Mouse (Mus musculus): ENCODE results near the gene E130218I03Rik.
"Not testable (repeated sequence)": the region's sequence is repeated elsewhere in the genome, so short reads cannot be mapped to it uniquely, and the experiment has no call there.

Gene E130218I03Rik

DNA sequence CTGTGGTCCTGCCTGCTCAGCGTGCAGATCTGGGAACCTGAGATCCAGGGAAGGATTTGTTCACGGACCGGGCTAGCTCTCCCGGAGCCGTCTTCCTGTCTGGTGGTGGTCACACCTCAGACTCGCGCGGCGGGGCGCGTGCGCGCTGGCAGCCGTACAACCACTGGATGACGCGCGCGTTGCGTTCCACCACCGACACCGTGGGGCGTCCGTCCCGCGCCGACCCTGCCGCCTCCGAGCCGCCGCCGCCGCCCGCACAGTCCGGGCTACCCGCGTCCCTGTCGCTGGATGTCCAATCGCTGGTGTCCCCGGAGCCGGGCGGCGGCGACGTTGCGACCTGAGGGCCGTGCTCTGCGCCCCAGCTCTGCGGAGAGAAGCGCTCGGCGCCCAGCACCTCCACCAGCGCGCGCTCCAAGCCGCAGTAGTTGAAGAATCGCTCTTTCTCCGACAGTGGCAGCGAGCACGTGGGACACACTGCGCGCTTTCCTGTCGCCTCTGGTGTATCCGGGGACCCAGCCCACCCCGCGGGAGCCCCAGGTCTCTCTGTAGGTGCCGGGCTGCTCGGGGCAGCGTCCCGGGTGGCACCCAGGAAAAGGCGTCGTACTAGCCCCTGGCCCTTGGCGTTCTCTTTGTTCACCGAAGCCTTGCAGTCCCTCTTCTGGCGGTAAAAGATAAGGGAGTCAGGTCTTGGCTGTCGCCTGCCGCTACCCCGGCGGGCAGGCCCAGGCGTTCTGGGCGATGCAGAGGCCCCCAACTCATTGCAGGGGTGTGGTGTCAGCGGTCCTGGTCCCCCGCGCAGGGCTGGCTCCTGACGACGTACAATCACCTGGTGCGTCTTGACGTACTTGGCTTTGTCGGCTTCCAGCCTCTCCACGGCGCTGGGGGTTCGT is 8.0 kb downstream of the E130218I03Rik start:
- in situ Hi-C loops (cut with MboI, MseI) = loop anchor here in 1 of 2 experiments (10.0 kb wide), 1 partner anchor 463 kb away; no protein-coding TSS in a partner anchor

GRCm38 (mm10) chr4:134252131-134252910 is 8.9 kb downstream of the E130218I03Rik start:
- in situ Hi-C loops (cut with MboI, MseI) = loop anchor here in 1 of 2 experiments (10.0 kb wide), 1 partner anchor 462 kb away; no protein-coding TSS in a partner anchor

DNA sequence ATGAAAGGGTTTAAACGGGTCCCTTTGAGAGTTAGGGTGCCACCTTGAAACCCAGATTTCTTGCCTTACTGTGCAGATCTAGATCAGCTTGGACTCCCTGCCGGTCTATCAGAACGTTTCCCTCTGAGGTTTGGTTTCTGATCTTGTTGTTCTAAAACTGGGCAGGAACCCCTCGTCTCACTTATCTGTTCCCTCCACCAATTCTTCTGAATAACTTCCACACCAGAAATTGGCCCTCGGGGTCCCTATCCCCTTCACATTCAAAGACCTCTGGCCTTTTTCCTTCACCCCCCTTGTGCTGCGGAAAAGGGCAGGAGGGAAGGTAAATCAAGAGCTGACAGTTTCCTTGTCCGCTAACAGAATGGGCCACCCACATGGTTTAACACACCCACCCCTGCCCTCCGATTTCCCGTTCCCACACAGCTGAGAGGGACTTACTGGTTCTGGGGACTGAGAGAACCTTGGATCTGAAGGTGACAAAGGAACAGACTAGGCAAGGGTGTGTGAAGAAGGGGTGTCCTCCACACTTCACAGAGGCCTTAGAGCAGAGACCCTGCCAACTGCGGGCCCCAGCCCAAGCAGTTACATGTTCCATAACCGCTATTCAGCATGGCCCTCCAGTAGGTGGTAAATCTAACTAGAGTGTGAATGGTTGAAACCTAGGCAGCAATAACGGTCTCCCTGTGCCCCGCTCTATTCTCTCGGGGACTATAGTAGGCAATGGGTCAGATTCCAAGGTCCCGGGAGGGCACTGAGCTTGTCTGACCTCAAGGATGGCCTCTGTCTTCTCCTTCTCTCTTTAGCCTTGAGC is 9.7 kb downstream of the E130218I03Rik start:
- in situ Hi-C loops (cut with MboI, MseI) = loop anchor here in 1 of 2 experiments (10.0 kb wide), 1 partner anchor 462 kb away; no protein-coding TSS in a partner anchor

GRCm38 (mm10) chr4:134253722-134254324 is 10.4 kb downstream of the E130218I03Rik start, which contains the start of gene Grrp1:
TSS of gene Grrp1 (minus strand) at chr4:134254106.
- in situ Hi-C loops (cut with MboI, MseI) = loop anchor here in 1 of 2 experiments (10.0 kb wide), 1 partner anchor 461 kb away; no protein-coding TSS in a partner anchor

DNA sequence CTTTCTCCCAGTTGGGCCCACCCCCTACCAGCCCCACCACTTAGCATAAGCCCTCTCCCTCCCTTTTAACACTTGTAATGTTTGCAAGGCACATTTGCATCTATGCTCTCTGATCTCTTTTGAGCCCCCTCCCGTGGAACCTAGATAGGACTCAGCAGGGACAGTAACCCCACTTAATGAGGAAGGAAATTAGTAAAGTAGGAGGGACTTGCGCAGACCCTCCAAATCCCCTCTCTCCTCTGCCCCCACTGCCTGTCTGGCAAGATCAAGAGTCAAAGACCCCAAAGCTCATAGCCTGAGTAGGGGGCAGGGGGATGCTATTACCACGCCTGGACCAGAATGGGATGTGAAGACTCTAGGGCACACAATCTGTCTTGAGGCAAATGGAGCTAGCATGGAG is 11.4 kb downstream of the E130218I03Rik start:
- in situ Hi-C loops (cut with MboI, MseI) = loop anchor here in 1 of 2 experiments (10.0 kb wide), 1 partner anchor 460 kb away; no protein-coding TSS in a partner anchor

- in situ Hi-C loops (cut with MboI, MseI) = loop anchor here in 1 of 2 experiments (10.0 kb wide), 1 partner anchor 459 kb away; no protein-coding TSS in a partner anchor
These were observed 12.4 kb downstream of the E130218I03Rik start for GRCm38 (mm10) chr4:134255854-134256253.

DNA sequence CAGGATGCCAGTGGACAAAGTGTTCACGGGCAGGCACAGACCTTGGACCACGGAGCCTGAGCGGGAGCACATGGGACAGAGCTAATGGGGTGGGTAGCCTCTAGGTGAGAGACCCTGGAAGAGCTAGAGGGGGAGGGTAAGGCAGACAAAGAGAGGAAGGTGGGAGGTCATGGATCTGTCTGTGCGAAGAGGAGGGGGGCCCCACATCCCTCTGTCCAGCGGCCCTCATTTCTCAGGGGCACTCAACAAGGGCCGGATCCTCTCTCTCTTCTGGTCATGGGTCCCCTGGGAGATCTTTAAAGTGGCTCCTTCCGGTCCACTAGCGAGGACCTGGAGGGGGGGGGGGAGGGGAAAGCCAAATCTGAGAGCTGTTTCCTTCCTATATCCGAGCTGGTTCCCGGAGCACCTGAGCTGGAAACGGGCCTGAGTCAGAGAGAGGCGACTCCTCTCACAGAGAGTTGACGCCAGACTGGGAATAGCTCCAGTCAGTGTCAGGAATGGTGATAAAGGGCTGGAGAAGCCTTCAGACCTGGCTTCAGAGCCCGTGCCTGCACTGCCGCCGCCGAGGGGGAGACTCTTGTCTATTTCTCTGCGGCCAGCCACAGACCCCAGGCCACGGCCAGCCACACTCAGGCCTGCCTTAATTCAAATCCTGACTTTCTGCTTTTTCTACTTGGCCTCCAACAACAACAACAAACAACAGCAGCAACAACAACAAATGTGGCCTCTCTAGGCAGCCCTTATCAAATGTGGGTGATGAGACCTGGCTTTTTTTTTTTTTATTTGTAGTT is 13.1 kb downstream of the E130218I03Rik start:
- in situ Hi-C loops (cut with MboI, MseI) = loop anchor here in 1 of 2 experiments (10.0 kb wide), 1 partner anchor 458 kb away; no protein-coding TSS in a partner anchor

DNA sequence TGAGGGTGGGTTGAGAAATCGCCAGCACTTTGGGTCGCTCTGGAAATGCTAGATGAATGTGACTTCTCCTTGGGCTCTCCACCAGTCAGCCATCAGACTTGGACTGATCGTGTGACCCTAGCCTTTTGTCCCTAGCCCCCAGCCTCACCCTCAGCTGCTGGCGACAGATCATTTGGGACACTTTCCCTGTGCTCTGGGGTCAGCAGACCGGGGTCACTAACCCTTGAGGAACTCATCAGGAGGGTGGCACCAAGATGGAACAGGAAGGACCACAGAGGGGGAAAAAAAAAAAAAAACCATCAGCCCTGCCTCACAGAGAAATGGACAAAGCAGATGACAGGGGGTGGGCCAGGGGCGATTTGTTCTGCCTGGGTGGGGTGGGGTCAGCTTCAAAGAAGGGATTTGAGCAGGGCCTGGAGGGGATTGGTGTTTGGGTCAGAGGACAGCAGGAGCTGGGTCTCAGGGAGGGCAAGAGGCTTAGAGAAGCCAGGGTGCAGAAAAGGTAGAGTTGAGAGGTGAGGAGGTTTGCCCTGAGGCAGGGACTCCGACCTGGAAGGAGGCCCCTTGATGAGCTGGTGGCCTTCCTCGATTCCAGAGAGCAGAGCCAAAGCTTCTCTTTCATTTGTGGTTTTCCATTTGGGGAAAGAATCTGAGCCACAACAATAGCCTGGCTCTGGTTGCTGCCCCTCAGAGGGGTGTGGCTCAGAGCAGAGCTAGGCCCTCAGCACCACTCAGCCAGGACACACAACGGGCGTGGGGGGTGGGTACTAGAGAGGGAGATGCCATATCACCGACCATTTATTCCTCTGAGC is 13.9 kb downstream of the E130218I03Rik start:
- in situ Hi-C loops (cut with MboI, MseI) = loop anchor here in 1 of 2 experiments (10.0 kb wide), 1 partner anchor 457 kb away; no protein-coding TSS in a partner anchor

DNA sequence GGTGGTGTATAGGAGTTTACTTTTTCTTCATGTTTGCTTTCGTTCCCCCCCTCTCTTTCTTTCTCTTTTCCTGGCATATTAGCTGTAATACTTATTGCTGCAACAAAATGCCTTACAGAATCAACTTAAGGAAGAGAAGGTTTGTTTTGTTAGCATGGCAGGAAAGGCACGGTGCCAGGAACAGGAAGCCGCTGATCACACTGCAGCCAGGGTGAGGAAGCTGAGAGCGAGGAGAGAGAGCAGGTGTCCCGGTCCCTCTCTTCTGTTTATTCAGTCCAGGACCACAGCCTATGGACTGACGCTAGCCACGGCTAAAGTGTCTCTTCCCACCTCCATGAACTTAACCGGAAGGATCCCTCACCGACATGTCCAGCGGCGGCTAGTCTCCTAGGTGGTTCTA is 14.9 kb downstream of the E130218I03Rik start:
- in situ Hi-C loops (cut with MboI, MseI) = loop anchor here in 1 of 2 experiments (10.0 kb wide), 1 partner anchor 456 kb away; no protein-coding TSS in a partner anchor

GRCm38 (mm10) chr4:134263191-134263590 is 19.7 kb downstream of the E130218I03Rik start:
- in situ Hi-C loops (cut with MboI, MseI) = loop anchor here in 1 of 2 experiments (5.0 kb wide), 1 partner anchor 34 kb away; no protein-coding TSS in a partner anchor

GRCm38 (mm10) chr4:134265860-134266585 is 22.6 kb downstream of the E130218I03Rik start:
- in situ Hi-C loops (cut with MboI, MseI) = no loop called here

- in situ Hi-C loops (cut with MboI, MseI) = no loop called here
These were observed 24.7 kb downstream of the E130218I03Rik start for GRCm38 (mm10) chr4:134268102-134268655.

- in situ Hi-C loops (cut with MboI, MseI) = not testable (repeated sequence)
These were observed 26.2 kb downstream of the E130218I03Rik start for GRCm38 (mm10) chr4:134269622-134270021.

DNA sequence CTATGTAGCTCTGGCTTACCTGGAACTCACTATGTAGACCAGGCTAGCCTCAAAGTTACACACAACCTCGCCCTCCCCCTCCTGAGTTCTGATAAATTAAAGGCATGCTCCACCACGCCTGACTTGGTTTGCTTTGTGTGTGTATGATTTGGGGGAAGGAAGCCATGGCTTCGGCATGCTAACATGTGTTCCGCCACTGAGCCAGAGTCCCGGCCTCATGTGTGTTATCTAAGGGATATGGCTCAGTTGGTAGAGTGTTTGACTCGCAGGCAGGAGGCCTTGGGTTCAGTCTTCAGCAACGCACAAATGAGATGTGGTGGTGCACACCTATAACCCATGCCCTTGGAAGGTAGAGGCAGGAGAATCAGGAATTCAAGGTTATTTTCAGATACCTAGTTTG is 28.5 kb downstream of the E130218I03Rik start:
- in situ Hi-C loops (cut with MboI, MseI) = no loop called here

DNA sequence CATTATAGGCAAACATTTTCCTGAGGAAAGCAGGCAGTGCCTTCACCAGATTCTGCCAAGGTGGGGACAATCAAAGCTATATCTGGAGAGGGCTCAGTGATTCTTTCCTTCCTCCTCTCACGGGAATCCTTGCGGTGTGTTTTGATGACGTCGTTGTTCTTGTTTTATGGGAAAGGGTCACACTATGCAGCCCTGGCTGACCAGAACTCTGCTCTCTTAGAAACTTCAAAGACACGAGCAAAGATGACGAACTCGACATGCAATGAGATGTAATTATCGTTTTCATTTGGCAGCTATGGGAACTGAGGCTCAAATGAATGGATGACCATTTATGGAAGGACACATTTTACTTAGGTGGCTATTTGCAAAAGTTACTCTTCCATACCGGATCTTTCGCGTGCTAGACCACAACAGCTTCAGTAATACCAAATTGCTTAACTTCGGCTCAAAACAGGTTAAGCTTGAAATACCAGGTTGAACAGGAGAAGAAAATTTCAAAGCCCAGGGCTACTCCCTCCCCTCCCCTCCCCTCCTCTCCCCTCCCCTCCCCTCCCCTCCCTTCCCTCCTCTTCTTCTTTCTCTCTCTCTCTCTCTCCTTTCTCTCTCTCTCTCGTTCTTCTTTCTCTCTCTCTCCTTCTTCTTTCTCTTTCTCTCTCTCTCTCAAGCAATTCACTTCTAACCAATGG is 29.4 kb downstream of the E130218I03Rik start:
- in situ Hi-C loops (cut with MboI, MseI) = no loop called here

GRCm38 (mm10) chr4:134273417-134274345 is 30.2 kb downstream of the E130218I03Rik start:
- in situ Hi-C loops (cut with MboI, MseI) = no loop called here

All from T-helper 17 cell (primary cell).